Mouse (Mus musculus): ENCODE data around the gene Cfap52. TPM values are rescaled to one million over a fixed set of nuclear protein-coding genes. Genes with fewer than 3 reads are reported as not detected.

Cfap52 gene
- polyA plus RNA-seq, 1 experiment, result 35.5 TPM

GRCm38 (mm10) chr11:67949475-67949874 lies 16.0 kb downstream of the Cfap52 start:
- no peaks in the 10 kb centered on the region for H3K36me3 ChIP-seq (ENCODE audit: control insufficient read depth, insufficient read depth)
- no peak overlapping the region for H3K4me3 ChIP-seq
- TF ChIP-seq MYOD1 (IDR thresholded peaks at IDR 0.05; ENCODE audit: control insufficient read depth in 1 of 3, insufficient read length in 2 of 3, low read depth in 2 of 3) (no peak), REST (IDR thresholded peaks at IDR 0.05; ENCODE audit: insufficient read depth, insufficient read length) (no peak), POLR2AphosphoS2 (IDR thresholded peaks at IDR 0.05; ENCODE audit: insufficient read length, low read depth) (no peak), USF1 (IDR thresholded peaks at IDR 0.05; ENCODE audit: low read depth) (no peak)
- H3ac ChIP-seq (ENCODE audit: control insufficient read depth, insufficient read length), result no peak overlapping the region
- H3K79me2 ChIP-seq (ENCODE audit: control insufficient read depth, insufficient read depth), result no peaks in the 10 kb centered on the region
- no peak overlapping the region for H3K4me2 ChIP-seq (ENCODE audit: low read depth)
- no peaks in the 10 kb centered on the region for H3K27me3 ChIP-seq (ENCODE audit: control insufficient read depth, insufficient read depth, insufficient read length)

GRCm38 (mm10) chr11:67948229-67948628 lies 17.2 kb downstream of the Cfap52 start:
- Histone ChIP-seq H3K79me2 (ENCODE audit: control insufficient read depth, insufficient read depth) (no peaks in the 10 kb centered on the region), H3K36me3 (ENCODE audit: control insufficient read depth, insufficient read depth) (no peaks in the 10 kb centered on the region), H3ac (ENCODE audit: control insufficient read depth, insufficient read length) (no peak overlapping the region), H3K4me2 (ENCODE audit: low read depth) (no peak overlapping the region), H3K27me3 (ENCODE audit: control insufficient read depth, insufficient read depth, insufficient read length) (no peaks in the 10 kb centered on the region), H3K4me3 (no peak overlapping the region)
- TF ChIP-seq MYOD1 (IDR thresholded peaks at IDR 0.05; ENCODE audit: control insufficient read depth in 1 of 3, insufficient read length in 2 of 3, low read depth in 2 of 3) (no peak), SRF (IDR thresholded peaks at IDR 0.05; ENCODE audit: control insufficient read depth, insufficient read length, low read depth) (no peak), TCF12 (IDR thresholded peaks at IDR 0.05; ENCODE audit: insufficient read depth, poor library complexity, severe bottlenecking) (no peak)

DNA sequence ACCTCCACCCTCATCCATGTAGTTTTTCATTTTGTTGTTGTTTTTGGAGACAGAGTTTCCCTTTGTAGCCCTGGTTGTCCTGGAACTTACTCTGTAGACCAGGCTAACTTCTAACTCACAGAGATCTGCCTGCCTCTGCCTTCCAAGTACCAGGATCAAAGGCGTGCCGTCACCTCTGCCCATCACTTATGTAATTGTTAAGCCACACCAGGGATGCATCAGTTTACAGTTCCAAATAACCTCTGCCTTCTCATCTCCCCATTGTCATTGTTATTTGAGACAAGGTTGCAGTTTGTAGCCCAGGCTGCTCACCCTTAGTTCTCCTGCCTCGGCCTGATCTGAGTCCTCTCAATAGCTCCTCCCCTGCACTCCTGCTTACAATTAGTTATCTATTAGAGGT lies 33.3 kb downstream of the Cfap52 start:
- Histone ChIP-seq H3K4me3 (no peak overlapping the region), H3ac (ENCODE audit: control insufficient read depth, insufficient read length) (no peak overlapping the region), H3K79me2 (ENCODE audit: control insufficient read depth, insufficient read depth) (no peaks in the 10 kb centered on the region), H3K36me3 (ENCODE audit: control insufficient read depth, insufficient read depth) (no peaks in the 10 kb centered on the region), H3K4me2 (ENCODE audit: low read depth) (no peak overlapping the region), H3K27me3 (ENCODE audit: control insufficient read depth, insufficient read depth, insufficient read length) (no peaks in the 10 kb centered on the region)
- no peak for TF ChIP-seq SRF (IDR thresholded peaks at IDR 0.05; ENCODE audit: control insufficient read depth, insufficient read length, low read depth)
- no peak for TF ChIP-seq MYOG (IDR thresholded peaks at IDR 0.05; ENCODE audit: control insufficient read depth in 1 of 3, insufficient read depth in 1 of 3, insufficient read length in 2 of 3, low read depth in 2 of 3)
- TF ChIP-seq USF1 (IDR thresholded peaks at IDR 0.05; ENCODE audit: low read depth), result no peak
- no peak for TF ChIP-seq POLR2AphosphoS2 (IDR thresholded peaks at IDR 0.05; ENCODE audit: insufficient read length, low read depth)

- Histone ChIP-seq H3K79me2 (ENCODE audit: control insufficient read depth, insufficient read depth) (no peaks in the 10 kb centered on the region), H3K4me2 (ENCODE audit: low read depth) (peak overlapping the region; percentile 3), H3ac (ENCODE audit: control insufficient read depth, insufficient read length) (no peak overlapping the region), H3K4me3 (no peak overlapping the region), H3K27me3 (ENCODE audit: control insufficient read depth, insufficient read depth, insufficient read length) (no peaks in the 10 kb centered on the region), H3K36me3 (ENCODE audit: control insufficient read depth, insufficient read depth) (no peaks in the 10 kb centered on the region)
- TF ChIP-seq MYOG (IDR thresholded peaks at IDR 0.05; ENCODE audit: control insufficient read depth in 1 of 3, insufficient read depth in 1 of 3, insufficient read length in 2 of 3, low read depth in 2 of 3) (no peak), MYOD1 (IDR thresholded peaks at IDR 0.05; ENCODE audit: control insufficient read depth in 1 of 3, insufficient read length in 2 of 3, low read depth in 2 of 3) (peak in 1 of 3 experiments; percentile 13)
Measured at GRCm38 (mm10) chr11:67926348-67927055, 38.9 kb downstream of the Cfap52 start.

DNA sequence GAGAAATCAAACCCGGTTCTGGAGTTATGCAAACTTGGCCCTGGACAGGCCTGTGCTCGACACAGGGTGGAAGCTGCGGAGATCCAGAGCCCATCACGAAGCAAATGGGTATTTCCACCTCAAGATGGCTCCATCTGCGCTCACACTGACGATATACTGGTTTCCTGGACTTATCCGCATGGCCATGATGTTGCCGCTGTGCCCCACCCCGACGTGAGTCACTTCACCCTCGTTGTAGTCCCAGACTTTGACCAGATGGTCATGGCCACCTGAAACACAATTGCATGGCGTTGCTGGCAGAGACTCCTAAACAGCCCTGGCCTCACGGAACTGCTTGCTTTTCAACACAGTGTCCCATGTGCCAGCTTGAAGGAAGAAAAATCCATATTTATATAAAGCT lies 40.5 kb downstream of the Cfap52 start:
- Histone ChIP-seq H3K79me2 (ENCODE audit: control insufficient read depth, insufficient read depth) (no peaks in the 10 kb centered on the region), H3ac (ENCODE audit: control insufficient read depth, insufficient read length) (no peak overlapping the region), H3K4me3 (no peak overlapping the region), H3K27me3 (ENCODE audit: control insufficient read depth, insufficient read depth, insufficient read length) (no peaks in the 10 kb centered on the region), H3K36me3 (ENCODE audit: control insufficient read depth, insufficient read depth) (no peaks in the 10 kb centered on the region), H3K4me2 (ENCODE audit: low read depth) (peak overlapping the region; percentile 8)
- TF ChIP-seq MYOD1 (IDR thresholded peaks at IDR 0.05; ENCODE audit: control insufficient read depth in 1 of 3, insufficient read length in 2 of 3, low read depth in 2 of 3) (no peak), REST (IDR thresholded peaks at IDR 0.05; ENCODE audit: insufficient read depth, insufficient read length) (no peak), MAX (IDR thresholded peaks at IDR 0.05; ENCODE audit: low read depth) (no peak), TCF3 (IDR thresholded peaks at IDR 0.05; ENCODE audit: insufficient read length, low read depth) (no peak), MYOG (IDR thresholded peaks at IDR 0.05; ENCODE audit: control insufficient read depth in 1 of 3, insufficient read depth in 1 of 3, insufficient read length in 2 of 3, low read depth in 2 of 3) (no peak), POLR2A (IDR thresholded peaks at IDR 0.05; ENCODE audit: insufficient read length, low read depth) (no peak)

DNA sequence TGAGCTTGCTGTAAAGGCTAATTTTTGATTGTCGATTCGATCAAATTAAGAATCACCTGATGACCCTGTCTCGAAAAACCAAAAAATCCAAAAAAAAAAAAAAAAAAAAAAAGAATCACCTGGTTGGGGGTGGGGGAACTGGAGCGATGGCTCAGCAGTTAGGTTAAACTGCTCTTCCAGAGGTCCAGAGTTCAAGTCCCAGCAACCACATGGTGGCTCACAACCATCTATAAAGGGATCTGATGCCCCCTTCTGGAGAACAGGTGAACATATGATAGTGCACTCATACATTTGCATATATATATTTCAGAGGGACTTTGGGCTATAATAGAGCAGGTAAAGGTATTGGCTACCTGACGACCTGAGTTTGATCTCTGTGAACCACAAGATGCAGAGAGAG lies 41.7 kb downstream of the Cfap52 start:
- Histone ChIP-seq H3K27me3 (ENCODE audit: control insufficient read depth, insufficient read depth, insufficient read length) (no peaks in the 10 kb centered on the region), H3K4me2 (ENCODE audit: low read depth) (no peak overlapping the region), H3K36me3 (ENCODE audit: control insufficient read depth, insufficient read depth) (no peaks in the 10 kb centered on the region), H3ac (ENCODE audit: control insufficient read depth, insufficient read length) (no peak overlapping the region), H3K79me2 (ENCODE audit: control insufficient read depth, insufficient read depth) (no peaks in the 10 kb centered on the region), H3K4me3 (no peak overlapping the region)
- TF ChIP-seq TCF3 (IDR thresholded peaks at IDR 0.05; ENCODE audit: insufficient read length, low read depth) (no peak), E2F4 (IDR thresholded peaks at IDR 0.05; ENCODE audit: insufficient read depth) (no peak), SRF (IDR thresholded peaks at IDR 0.05; ENCODE audit: control insufficient read depth, insufficient read length, low read depth) (no peak), CEBPB (IDR thresholded peaks at IDR 0.05; ENCODE audit: insufficient read depth, poor library complexity, severe bottlenecking) (no peak), POLR2A (IDR thresholded peaks at IDR 0.05; ENCODE audit: insufficient read length, low read depth) (no peak), MAX (IDR thresholded peaks at IDR 0.05; ENCODE audit: low read depth) (no peak), TCF12 (IDR thresholded peaks at IDR 0.05; ENCODE audit: insufficient read depth, poor library complexity, severe bottlenecking) (no peak), MYOD1 (IDR thresholded peaks at IDR 0.05; ENCODE audit: control insufficient read depth in 1 of 3, insufficient read length in 2 of 3, low read depth in 2 of 3) (no peak), POLR2AphosphoS2 (IDR thresholded peaks at IDR 0.05; ENCODE audit: insufficient read length, low read depth) (no peak), REST (IDR thresholded peaks at IDR 0.05; ENCODE audit: insufficient read depth, insufficient read length) (no peak), USF1 (IDR thresholded peaks at IDR 0.05; ENCODE audit: low read depth) (no peak), MYOG (IDR thresholded peaks at IDR 0.05; ENCODE audit: control insufficient read depth in 1 of 3, insufficient read depth in 1 of 3, insufficient read length in 2 of 3, low read depth in 2 of 3) (no peak)
